Mouse (Mus musculus) cerebellum, adult 9-11 months (tissue): ENCODE data around the gene Hist1h2ag.

Source experiments
- DNase-seq: peaks from one replicate; pipeline ENCODE4 v3.0.0; 2022

Gene Hist1h2ag

GRCm38 (mm10) chr13:22036149-22036956 is 6.4 kb downstream of the Hist1h2ag start:
- DNase-seq: no peak

GRCm38 (mm10) chr13:22035267-22036148 is 7.2 kb downstream of the Hist1h2ag start, which contains the start of the genes Hist1h2ah and Hist1h2bk:
Gene Hist1h2ah, minus strand, starts transcription at chr13:22035568.
Gene Hist1h2bk, plus strand, starts transcription at chr13:22035870.
- peak; percentile 86 for DNase-seq

DNA sequence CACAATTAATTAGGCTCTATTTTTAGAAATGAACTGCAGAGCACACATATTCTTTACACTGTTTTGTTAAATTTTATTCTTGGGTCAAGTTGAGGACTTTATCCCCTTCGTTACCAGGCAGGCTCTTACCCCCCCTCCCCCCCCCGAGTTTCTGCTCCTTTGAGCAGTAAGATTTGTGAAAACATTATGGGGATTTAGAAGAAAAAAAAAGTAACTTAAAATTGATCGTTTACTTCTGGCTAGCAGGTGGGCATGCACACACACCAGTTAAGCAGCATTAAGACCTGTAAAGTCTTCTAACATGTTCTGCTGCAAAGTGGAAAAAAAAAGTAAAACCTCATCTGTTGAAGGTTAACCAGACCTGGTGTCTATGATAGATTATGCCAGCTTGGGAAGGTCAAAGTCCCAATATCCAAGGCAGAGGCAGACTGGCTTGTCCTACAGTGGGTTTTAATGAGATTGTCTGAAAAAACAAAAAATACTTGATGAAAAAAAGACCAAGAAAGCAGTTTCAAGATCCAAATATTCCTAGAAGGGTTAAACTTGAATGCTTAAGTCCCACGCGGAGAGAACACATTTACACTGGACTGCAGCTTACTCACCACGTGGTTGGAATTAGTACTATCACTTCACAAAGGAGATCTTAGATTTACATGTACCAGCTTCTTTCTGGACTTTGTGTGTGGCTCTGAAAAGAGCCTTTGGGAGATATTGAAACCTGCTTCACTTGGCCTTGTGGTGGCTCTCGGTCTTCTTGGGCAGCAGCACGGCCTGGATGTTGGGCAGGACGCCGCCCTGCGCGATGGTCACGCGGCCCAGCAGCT is 8.1 kb downstream of the Hist1h2ag start:
- DNase-seq: no peak

DNA sequence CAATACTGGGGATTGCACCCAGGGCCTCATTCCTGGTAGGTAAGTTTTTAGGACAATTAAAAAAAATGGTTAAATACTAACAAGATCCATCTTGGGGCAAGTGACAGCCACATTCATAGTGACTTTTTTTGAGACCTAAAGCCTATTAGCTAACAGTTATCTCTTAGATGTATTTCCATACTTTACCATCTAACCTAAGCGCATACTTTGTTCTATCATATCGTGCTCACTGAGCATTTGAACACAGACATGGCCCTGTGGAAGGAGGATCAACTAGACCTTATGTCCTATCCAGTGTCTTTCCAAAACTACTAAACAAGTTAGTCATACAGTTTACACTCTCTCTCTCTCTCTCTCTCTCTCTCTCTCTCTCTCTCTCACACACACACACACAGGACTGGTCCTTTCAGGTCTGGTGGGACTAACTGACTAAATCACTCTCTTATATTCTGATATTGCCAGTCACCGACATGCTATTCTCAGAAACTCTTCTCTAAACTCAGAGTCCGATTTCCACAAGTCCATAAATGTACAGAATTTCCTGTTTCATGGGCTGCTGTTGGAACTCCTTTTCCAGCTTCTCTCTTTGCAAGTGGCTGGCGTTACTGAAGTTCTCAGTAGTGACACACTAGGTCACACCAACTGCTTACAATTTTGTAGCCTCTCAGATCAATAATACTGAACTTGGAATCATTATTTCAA is 8.9 kb downstream of the Hist1h2ag start:
- no peak for DNase-seq

DNA sequence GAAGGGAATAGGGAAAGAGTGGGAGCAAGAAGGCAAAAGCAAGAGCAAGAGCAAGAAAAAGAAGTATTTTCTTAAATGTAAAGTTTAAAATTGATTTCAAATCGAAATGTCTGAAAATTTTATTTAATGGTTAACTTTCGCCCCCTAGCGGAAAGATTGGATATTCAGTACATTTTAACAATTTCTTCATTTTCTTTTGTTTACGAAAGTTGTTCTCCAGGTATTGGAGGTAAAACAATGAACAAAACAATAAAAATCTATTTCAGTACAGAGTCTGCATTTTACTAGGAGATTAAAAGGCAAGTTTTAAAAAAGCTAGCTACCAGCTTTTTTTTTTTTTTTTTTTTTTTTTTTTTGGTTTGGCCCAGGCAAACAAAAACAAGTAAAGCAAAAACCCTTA is 12.3 kb downstream of the Hist1h2ag start:
- DNase-seq: no peak

- DNase-seq: no peak
These were observed 12.8 kb downstream of the Hist1h2ag start for GRCm38 (mm10) chr13:22029928-22030327.

DNA sequence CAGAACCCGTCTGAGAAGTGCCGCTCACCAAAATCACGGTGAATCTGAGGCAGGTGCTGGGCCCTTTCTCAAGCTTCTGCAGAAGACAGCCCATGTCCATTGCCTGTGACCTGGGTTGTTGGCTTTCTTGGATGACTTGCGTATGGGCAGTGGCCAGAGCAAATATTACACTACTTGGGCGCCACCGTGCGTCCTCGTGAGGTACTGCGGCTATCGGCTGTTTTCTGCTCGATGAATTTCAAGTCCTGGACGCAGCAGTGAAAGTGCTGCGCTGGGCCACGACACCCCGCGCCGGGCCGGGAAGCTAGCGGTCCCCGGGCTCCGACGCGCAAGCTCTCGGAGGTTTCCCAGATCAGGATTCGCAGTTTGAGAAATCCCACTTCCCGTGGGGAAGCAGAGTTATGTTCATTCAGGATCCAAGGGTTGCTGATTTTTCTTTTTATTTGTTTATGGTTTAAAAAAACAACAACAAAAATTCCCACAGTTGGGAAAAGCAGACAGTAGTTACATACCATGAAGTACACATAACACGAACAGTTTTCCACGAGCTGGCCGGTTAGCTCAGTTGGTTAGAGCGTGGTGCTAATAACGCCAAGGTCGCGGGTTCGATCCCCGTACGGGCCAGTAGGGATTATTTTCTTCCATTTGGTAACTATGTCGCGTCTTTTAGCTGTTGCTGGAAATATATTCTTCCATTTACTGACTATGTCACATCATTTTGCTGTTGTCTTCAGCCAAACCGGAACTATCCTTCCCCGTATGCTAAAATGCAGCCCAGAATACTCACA is 13.9 kb downstream of the Hist1h2ag start:
- peak; percentile 93 for DNase-seq

- peak; percentile 62 for DNase-seq
These were observed 16.4 kb downstream of the Hist1h2ag start for GRCm38 (mm10) chr13:22026058-22027031.

DNA sequence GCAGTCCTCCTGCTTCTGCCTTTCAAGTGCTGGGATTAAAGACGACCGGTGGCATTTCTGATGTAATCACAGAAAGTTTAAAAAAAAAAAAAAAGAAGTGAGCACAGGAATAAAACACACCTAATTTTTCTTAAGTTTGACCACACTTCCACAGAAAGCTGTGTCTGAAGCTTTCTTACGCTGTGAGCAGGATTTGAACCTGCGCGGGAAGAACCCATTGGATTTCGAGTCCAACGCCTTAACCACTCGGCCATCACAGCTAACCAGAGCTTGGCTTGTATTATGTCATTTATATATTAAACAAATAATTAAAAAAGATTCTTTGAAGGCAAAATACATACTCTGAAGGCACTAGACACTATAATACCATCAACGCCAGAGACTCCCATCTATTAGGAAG is 20.5 kb downstream of the Hist1h2ag start:
- DNase-seq: peak; percentile 67

- DNase-seq: no peak
These were observed 21.2 kb downstream of the Hist1h2ag start for GRCm38 (mm10) chr13:22021581-22021980.

DNA sequence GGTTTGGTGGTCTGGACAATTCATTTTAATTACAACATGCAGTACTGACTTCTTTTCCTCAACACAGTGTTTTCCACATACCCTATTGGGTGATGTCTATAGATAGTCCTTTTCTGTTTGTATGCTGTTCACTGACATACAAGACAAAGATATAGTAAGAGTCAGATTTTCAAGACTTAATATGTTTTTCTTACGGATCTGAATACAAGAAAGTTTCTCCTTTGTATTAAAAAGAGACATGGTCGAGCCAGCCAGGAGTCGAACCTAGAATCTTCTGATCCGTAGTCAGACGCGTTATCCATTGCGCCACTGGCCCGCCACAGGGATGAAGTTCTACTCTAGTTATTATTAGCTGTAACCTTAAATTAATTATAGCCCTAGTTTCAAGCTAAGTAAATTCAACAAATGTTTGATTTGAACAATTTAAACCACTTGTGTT is 21.8 kb downstream of the Hist1h2ag start:
- DNase-seq: no peak

- no peak for DNase-seq
These were observed 22.6 kb downstream of the Hist1h2ag start for GRCm38 (mm10) chr13:22019934-22020835.

GRCm38 (mm10) chr13:22015479-22016450 is 27.0 kb downstream of the Hist1h2ag start:
- peak; percentile 41 for DNase-seq

GRCm38 (mm10) chr13:22014411-22014845 is 28.3 kb downstream of the Hist1h2ag start:
- DNase-seq: no peak

- no peak for DNase-seq
These were observed 29.0 kb downstream of the Hist1h2ag start for GRCm38 (mm10) chr13:22013716-22014115.

- no peak for DNase-seq
These were observed 33.1 kb downstream of the Hist1h2ag start, which contains the start of gene Prss16 for GRCm38 (mm10) chr13:22009642-22010041. Gene Prss16, minus strand, starts transcription at chr13:22009742.

GRCm38 (mm10) chr13:22008707-22009106 is 34.0 kb downstream of the Hist1h2ag start:
- DNase-seq: no peak
